Comparison of ENCODE assay signal across 18 mouse cellular contexts in genomic region chr15:8003789-8004188, GRCm38 (mm10).
"Had no signal": no experiment of that assay in that cellular context is flagged by ENCODE, and none has a peak within 500 bp of the region (broad histone marks: within the 10 kb centered on the region; RNA-seq: fewer than 3 reads in every experiment).

No protein-coding gene starts in this region.

- ATAC-seq: intestine, embryonic 15.5 days; liver, postnatal 0 days; midbrain, embryonic 13.5 days; midbrain, embryonic 16.5 days had no signal

- H3K27ac ChIP-seq: intestine, embryonic 15.5 days; limb, embryonic 12.5 days; limb, embryonic 15.5 days; liver, embryonic 14.5 days; midbrain, embryonic 10.5 days; midbrain, embryonic 13.5 days had no signal

- H3K9ac ChIP-seq: intestine, embryonic 15.5 days; limb, embryonic 12.5 days; limb, embryonic 15.5 days; liver, embryonic 14.5 days; liver, postnatal 0 days; midbrain, embryonic 13.5 days had no signal

- H3K27me3 ChIP-seq: intestine, embryonic 15.5 days; limb, embryonic 12.5 days; limb, embryonic 15.5 days; megakaryocyte, embryonic 14.5 days; midbrain, embryonic 13.5 days had no signal

- DNase-seq: kidney, adult 11 months; kidney, adult 9 months; kidney, postnatal 14 days; left cerebral cortex, postnatal 4 days; liver, postnatal 0 days; lung, postnatal 14 days; lung, postnatal 4 days; thymus, adult 18-20 months; thymus, postnatal 36 days had no signal

- H3K4me1 ChIP-seq: intestine, embryonic 15.5 days; limb, embryonic 12.5 days; limb, embryonic 15.5 days; midbrain, embryonic 10.5 days had no signal

- H3K4me3 ChIP-seq: intestine, embryonic 15.5 days; limb, embryonic 12.5 days; limb, embryonic 15.5 days; megakaryocyte, embryonic 14.5 days; midbrain, embryonic 10.5 days; midbrain, embryonic 13.5 days had no signal

- H3K36me3 ChIP-seq: intestine, embryonic 15.5 days; limb, embryonic 12.5 days; limb, embryonic 15.5 days; midbrain, embryonic 10.5 days; midbrain, embryonic 13.5 days had no signal

- H3K9me3 ChIP-seq: intestine, embryonic 15.5 days; limb, embryonic 12.5 days; limb, embryonic 15.5 days; megakaryocyte, embryonic 14.5 days; midbrain, embryonic 10.5 days; midbrain, embryonic 13.5 days had no signal

- H3K4me2 ChIP-seq: intestine, embryonic 15.5 days; limb, embryonic 12.5 days; limb, embryonic 15.5 days; liver, embryonic 11.5 days; midbrain, embryonic 13.5 days had no signal
